Mouse (Mus musculus) skeletal muscle tissue, adult 2 months (tissue): Measurements from ENCODE around the gene H2-Q1.
"Not testable (repeated sequence)": the region's sequence is repeated elsewhere in the genome, so short reads cannot be mapped to it uniquely, and the experiment has no call there.

Experiments used
- DNase-seq: peaks from one replicate; pipeline ENCODE4 v3.0.0-alpha.2; 2012; ENCODE audit warnings: low read depth, low spot score

H2-Q1 gene

DNA sequence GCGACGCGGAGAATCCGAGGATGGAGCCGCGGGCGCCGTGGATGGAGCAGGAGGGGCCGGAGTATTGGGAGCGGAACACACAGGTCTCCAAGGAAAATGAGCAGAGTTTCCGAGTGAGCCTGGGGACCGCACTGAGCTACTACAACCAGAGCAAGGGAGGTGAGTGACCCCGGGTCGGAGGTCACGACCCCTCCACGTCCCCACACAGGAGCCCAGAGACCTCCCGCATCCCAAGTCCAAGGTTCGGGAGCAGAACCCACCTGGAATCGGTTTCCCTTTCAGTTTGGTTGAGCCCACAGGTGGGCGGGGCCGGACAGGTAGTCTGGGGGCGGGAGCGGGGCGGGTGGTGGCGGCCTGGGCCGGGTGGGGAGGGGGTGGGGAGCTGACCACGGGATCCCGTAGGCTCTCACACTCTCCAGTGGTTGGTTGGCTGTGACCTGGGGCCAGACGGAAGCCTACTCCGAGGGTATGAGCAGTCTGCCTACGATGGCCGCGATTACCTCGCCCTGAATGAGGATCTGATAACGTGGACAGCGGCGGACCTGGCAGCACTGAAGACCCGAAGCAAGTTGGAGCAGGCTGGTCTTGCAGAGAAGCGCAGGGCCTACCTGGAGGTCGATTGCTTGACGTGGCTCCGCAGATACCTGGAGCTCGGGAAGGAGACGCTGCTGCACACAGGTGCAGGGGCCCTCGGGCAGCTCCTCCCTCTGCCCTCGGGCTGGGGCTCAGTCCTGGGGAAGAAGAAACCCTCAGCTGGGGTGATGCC is 22.7 kb downstream of the H2-Q1 start:
- no peak for DNase-seq

DNA sequence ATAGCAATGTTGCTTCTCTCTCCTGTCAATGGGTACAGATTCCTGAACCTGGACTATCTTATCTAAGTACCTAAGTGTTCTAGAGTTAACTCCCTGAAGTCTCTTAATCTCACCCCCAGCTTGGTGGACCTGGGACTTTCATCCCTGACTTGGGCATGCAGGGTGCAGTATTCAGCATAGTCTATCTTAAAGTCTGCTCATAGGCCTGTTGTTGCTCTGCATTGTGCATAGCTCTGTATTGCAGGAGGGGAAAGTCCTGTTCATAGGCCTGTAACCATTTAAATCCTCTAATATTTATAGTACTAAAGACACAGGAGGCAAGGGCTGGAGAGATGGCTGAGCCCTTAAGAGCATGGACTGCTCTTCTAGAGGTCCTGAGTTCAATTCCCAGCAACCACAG is 27.5 kb downstream of the H2-Q1 start:
- DNase-seq: not testable (repeated sequence)

DNA sequence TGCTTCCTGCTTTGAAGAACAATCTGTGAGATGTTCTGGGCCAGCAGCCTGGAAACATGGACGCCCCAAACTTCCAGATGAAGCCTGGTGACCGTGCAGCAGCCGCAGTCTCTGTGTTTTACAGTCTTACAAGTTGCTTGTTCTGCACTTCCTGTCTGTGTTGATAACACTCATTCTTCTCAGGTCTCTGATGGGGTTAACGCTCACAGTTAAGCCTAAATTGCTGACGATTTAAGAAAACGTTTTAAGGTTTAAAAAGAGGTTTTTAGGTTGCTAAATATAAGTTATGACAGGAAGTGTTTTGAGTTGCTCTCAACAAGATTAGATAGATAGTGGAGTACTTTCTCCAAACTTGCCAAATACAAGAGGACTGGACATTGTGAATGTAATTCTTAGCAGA is 33.1 kb downstream of the H2-Q1 start:
- not testable (repeated sequence) for DNase-seq

DNA sequence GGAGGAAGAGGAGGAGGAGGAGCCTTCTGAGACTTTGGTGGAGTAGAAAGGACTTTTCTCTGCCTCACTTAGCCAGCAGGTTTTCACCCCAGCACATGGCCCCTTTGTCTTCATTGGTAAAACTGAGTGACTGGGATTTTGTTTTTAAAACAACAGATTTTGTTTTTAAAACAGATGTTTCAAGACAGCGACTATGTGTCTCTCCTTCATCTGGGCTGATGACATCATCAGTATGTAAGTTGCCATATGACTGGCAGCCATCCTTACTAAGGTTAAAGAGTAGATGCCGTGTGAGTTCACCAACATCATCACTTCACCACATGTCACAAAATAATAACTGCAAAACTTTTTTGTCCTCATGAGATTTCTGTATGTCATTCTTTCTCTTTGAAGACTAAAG is 33.9 kb downstream of the H2-Q1 start:
- DNase-seq: no peak

DNA sequence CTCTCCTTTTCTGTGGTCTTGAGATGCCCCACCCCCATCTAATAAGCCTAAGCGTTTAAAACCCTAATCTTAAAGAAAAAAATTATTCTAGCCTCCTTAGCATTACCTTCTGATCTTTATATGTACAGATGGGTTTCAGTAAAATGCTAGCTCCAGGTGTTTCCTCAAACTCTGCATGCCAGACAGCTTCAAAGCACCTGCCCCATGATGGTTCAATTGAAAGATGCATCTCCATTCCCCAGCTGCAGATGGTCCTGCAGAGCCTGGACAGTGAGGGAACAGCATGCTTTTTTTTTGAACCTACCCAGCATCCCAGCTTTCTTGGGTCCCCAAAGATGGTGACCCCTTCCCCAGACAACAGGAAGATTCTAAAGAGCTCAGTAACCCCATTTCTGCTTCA is 36.9 kb downstream of the H2-Q1 start:
- no peak for DNase-seq

DNA sequence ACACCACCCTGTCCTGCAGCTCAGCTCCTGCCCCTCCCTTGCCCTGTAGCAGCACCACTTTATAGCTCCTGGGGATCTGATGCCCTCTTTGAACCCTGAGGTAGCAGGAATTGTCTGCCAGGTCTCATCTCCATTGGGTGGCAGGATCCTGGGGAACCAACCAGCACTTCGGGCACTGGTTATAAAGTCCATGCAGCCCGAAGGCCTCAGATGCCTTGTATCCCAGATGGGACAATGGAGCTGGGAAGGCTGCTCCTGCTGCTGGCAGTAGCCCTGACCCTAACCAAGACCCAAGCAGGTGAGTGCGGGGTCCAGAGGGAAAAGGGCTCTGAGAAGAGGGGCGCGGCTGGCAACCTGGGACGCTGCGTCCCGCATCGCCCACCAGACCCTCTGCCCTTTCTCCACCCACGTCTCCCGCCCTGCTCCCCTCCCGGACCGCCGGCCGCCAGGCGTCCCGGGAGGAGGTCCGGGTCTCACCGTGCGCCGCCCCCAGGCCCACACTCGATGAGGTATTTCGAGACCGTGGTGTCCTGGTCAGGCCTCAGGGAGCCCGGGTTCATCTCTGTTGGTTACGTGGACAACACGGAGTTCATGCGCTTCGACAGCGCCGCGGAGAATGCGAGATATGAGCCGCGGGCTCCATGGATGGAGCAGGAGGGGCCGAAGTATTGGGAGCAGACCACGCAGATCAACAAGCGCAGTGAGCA is 38.7 kb downstream of the H2-Q1 start:
- DNase-seq: no peak

DNA sequence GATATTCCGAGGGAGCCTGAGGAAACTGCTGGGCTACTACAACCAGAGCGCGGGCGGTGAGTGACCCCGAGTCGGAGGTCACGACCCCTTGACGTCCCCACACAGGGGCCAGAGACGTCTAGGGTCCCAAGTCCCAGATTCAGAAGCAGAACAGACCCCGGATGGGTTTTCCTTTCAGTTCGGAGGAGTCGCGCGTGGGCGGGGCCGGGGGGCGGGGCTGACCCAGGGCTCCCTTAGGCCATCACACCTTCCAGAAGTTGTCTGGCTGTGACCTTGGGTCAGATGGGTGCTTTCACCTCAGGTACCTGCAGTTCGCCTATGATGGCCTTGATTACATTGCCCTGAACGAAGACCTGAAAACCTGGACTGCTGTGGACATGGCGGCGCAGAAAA is 39.3 kb downstream of the H2-Q1 start:
- DNase-seq: no peak
